Comparison of ENCODE assay signal across 9 mouse cellular contexts in genomic region chr14:13960482-13961325, GRCm38 (mm10). TPM values are rescaled to one million over a fixed set of nuclear protein-coding genes. Genes with fewer than 3 reads are reported as not detected.
DNase-seq lines count a peak whose midpoint lies in the region; ATAC-seq and TF ChIP-seq lines count a peak whose summit lies in the region.
"Had no signal": no experiment of that assay in that cellular context is flagged by ENCODE, and none has a peak within 500 bp of the region (broad histone marks: within the 10 kb centered on the region; RNA-seq: fewer than 3 reads in every experiment).

No protein-coding gene starts in this region.

- no peak for TF ChIP-seq CTCF in testis, adult 2 months (IDR thresholded peaks at IDR 0.05; ENCODE audit: control insufficient read depth, insufficient read depth, insufficient replicate concordance, low read depth, low read length)

- H3K36me3 ChIP-seq in heart, embryonic 14.5 days (ENCODE audit: control insufficient read depth, insufficient read depth, low read length), result peaks cover 5% of the 10 kb centered on the region; the same call in 1 of the 2 replicates
- H3K36me3 ChIP-seq in liver, embryonic 16.5 days (ENCODE audit: control insufficient read depth, insufficient read depth), result no peaks in the 10 kb centered on the region
- peaks cover 4% of the 10 kb centered on the region for H3K36me3 ChIP-seq in neural tube, embryonic 12.5 days
- no peaks in the 10 kb centered on the region for H3K36me3 ChIP-seq in testis, adult 2 months (ENCODE audit: control insufficient read depth, insufficient read depth, low read length)

- H3K9me3 ChIP-seq in heart, embryonic 14.5 days (ENCODE audit: control insufficient read depth, low read length), result no peaks in the 10 kb centered on the region
- H3K9me3 ChIP-seq in liver, embryonic 16.5 days (replicated peaks; ENCODE audit: control insufficient read depth, low read length), result no peaks in the 10 kb centered on the region
- no peaks in the 10 kb centered on the region for H3K9me3 ChIP-seq in neural tube, embryonic 12.5 days

- TF ChIP-seq POLR2A in testis, adult 2 months (IDR thresholded peaks at IDR 0.05; ENCODE audit: control insufficient read depth, low read depth, low read length), result no peak

- peak overlapping the region; percentile 92 to 96 for H3K4me3 ChIP-seq in heart, embryonic 14.5 days (ENCODE audit: control insufficient read depth in 1 of 2, insufficient read depth in 1 of 2, low read depth in 1 of 2, low read length in 2 of 2)
- H3K4me3 ChIP-seq in liver, embryonic 16.5 days (ENCODE audit: low read depth, low read length), result peak overlapping the region; percentile 79
- H3K4me3 ChIP-seq in neural tube, embryonic 12.5 days, result peak overlapping the region; percentile 94
- H3K4me3 ChIP-seq in testis, adult 2 months (ENCODE audit: control insufficient read depth, low read depth, low read length), result peak overlapping the region; percentile 94

- no peaks in the 10 kb centered on the region; the same call in 1 of the 2 replicates for H3K27me3 ChIP-seq in heart, embryonic 14.5 days (ENCODE audit: control insufficient read depth, insufficient read depth, low read length)
- no peaks in the 10 kb centered on the region for H3K27me3 ChIP-seq in liver, embryonic 16.5 days (ENCODE audit: control insufficient read depth, insufficient read depth, low read depth, low read length)
- H3K27me3 ChIP-seq in neural tube, embryonic 12.5 days (replicated peaks), result no peaks in the 10 kb centered on the region
- no peaks in the 10 kb centered on the region for H3K27me3 ChIP-seq in testis, adult 2 months (ENCODE audit: control insufficient read depth, insufficient read depth, low read length)

- H3K9ac ChIP-seq in heart, embryonic 14.5 days (ENCODE audit: low read length), result peak overlapping the region; percentile 99
- peak overlapping the region; percentile 87 for H3K9ac ChIP-seq in liver, embryonic 16.5 days (ENCODE audit: low read depth, low read length)
- peak overlapping the region; percentile 97 for H3K9ac ChIP-seq in neural tube, embryonic 12.5 days

- H3K4me2 ChIP-seq in heart, embryonic 14.5 days (ENCODE audit: low read length), result peak overlapping the region; percentile 83
- H3K4me2 ChIP-seq in liver, embryonic 16.5 days (ENCODE audit: low read depth, low read length), result peak overlapping the region; percentile 88
- H3K4me2 ChIP-seq in neural tube, embryonic 12.5 days (replicated peaks), result peak overlapping the region; percentile 72

- H3K4me1 ChIP-seq in heart, embryonic 14.5 days (ENCODE audit: control insufficient read depth in 2 of 2, insufficient read depth in 2 of 2, low read length in 2 of 2), result peaks cover 6 to 16% of the 10 kb centered on the region in 2 experiments
- peaks cover 22% of the 10 kb centered on the region for H3K4me1 ChIP-seq in liver, embryonic 16.5 days (ENCODE audit: control insufficient read depth, low read depth, low read length)
- peaks cover 15% of the 10 kb centered on the region; the same call in 1 of the 2 replicates for H3K4me1 ChIP-seq in neural tube, embryonic 12.5 days
- peaks cover 7% of the 10 kb centered on the region for H3K4me1 ChIP-seq in testis, adult 2 months (ENCODE audit: control insufficient read depth, insufficient read depth, low read length)

- peak overlapping the region; percentile 47 to 80 for H3K27ac ChIP-seq in heart, embryonic 14.5 days (replicated peaks in 1 of 2; ENCODE audit: control insufficient read depth in 1 of 2, insufficient read depth in 1 of 2, low read depth in 2 of 2, low read length in 2 of 2)
- peak overlapping the region; percentile 75 for H3K27ac ChIP-seq in liver, embryonic 16.5 days (ENCODE audit: low read length)
- H3K27ac ChIP-seq in neural tube, embryonic 12.5 days, result peak overlapping the region; percentile 89
- peak overlapping the region; percentile 94 for H3K27ac ChIP-seq in testis, adult 2 months (ENCODE audit: control insufficient read depth, insufficient read depth, low read depth, low read length)

- WGBS in heart, embryonic 14.5 days, result under 1% methylated on average over 69 of the region's 75 CpGs
- WGBS in liver, embryonic 16.5 days (ENCODE audit: insufficient replicate concordance), result under 1% methylated on average over 69 of the region's 75 CpGs
- under 1% methylated on average over 65 of the region's 75 CpGs for WGBS in neural tube, embryonic 12.5 days

- peak; percentile 62 for ATAC-seq in erythroid progenitor cell, adult 5-6 weeks (replicated peaks; ENCODE audit: low FRiP score, poor library complexity, severe bottlenecking)
- ATAC-seq in heart, embryonic 14.5 days (ENCODE audit: insufficient number of reproducible peaks, insufficient read depth, low FRiP score, low read depth), result peak; percentile 82
- peak; percentile 79 for ATAC-seq in liver, embryonic 16.5 days (ENCODE audit: low read depth)
- peak; percentile 90 for ATAC-seq in neural tube, embryonic 12.5 days (ENCODE audit: low FRiP score, low read depth)

- peak; percentile 40 to 43 for DNase-seq in CD8-positive naive resting alpha-beta T cell, adult 2 months (ENCODE audit: low read depth in 2 of 2, low spot score in 2 of 2)
- DNase-seq in brain, adult 2 months (ENCODE audit: low read depth, low spot score), result peak; percentile 81
- peak; percentile 82 for DNase-seq in kidney, postnatal 10 days

RNA-seq across cellular contexts. Expression of gene Atxn7, which starts 0.5 kb away (rescaled TPM):
- 6.5 and 18.4 TPM in 2 replicates for total RNA-seq in erythroid progenitor cell, adult 5-6 weeks (2015; ENCODE audit: low replicate concordance)
- total RNA-seq in erythroid progenitor cell, adult 5-6 weeks (2017; ENCODE audit: low replicate concordance), result 14.2 and 37.3 TPM in 2 replicates
- 5.5 and 5.6 TPM in 2 replicates for polyA plus RNA-seq in heart, embryonic 14.5 days (2014; fragmentation: Nextera tagmentation; extraction: Ambion mirVana)
- 1.2 and 1.5 TPM in 2 replicates for polyA plus RNA-seq in liver, embryonic 16.5 days (2015; fragmentation: Nextera tagmentation; extraction: Ambion mirVana)
- polyA plus RNA-seq in neural tube, embryonic 12.5 days (2016; fragmentation: Nextera tagmentation; extraction: Ambion mirVana), result 3.8 and 3.9 TPM in 2 replicates
- polyA plus RNA-seq in testis, adult 2 months (2012; rRNA removed), result 18.8 and 19.5 TPM in 2 replicates

RNA-seq across cellular contexts. Expression of gene Thoc7, which starts 0.9 kb away (rescaled TPM):
- total RNA-seq in erythroid progenitor cell, adult 5-6 weeks (2015; ENCODE audit: low replicate concordance), result 139 and 171 TPM in 2 replicates
- 116 and 149 TPM in 2 replicates for total RNA-seq in erythroid progenitor cell, adult 5-6 weeks (2017; ENCODE audit: low replicate concordance)
- 186 and 190 TPM in 2 replicates for polyA plus RNA-seq in heart, embryonic 14.5 days (2014; fragmentation: Nextera tagmentation; extraction: Ambion mirVana)
- polyA plus RNA-seq in liver, embryonic 16.5 days (2015; fragmentation: Nextera tagmentation; extraction: Ambion mirVana), result 60.2 and 68.5 TPM in 2 replicates
- polyA plus RNA-seq in neural tube, embryonic 12.5 days (2016; fragmentation: Nextera tagmentation; extraction: Ambion mirVana), result 190 TPM in 2 replicates
- polyA plus RNA-seq in testis, adult 2 months (2012; rRNA removed), result 58.1 and 75.5 TPM in 2 replicates

RNA-seq across cellular contexts. Expression of gene Gm281, which starts 46.4 kb away (rescaled TPM):
- not detected in 2 replicates for total RNA-seq in erythroid progenitor cell, adult 5-6 weeks (2015; ENCODE audit: low replicate concordance)
- not detected in 2 replicates for total RNA-seq in erythroid progenitor cell, adult 5-6 weeks (2017; ENCODE audit: low replicate concordance)
- polyA plus RNA-seq in heart, embryonic 14.5 days (2014; fragmentation: Nextera tagmentation; extraction: Ambion mirVana), result not detected in 2 replicates
- not detected in 2 replicates for polyA plus RNA-seq in liver, embryonic 16.5 days (2015; fragmentation: Nextera tagmentation; extraction: Ambion mirVana)
- polyA plus RNA-seq in neural tube, embryonic 12.5 days (2016; fragmentation: Nextera tagmentation; extraction: Ambion mirVana), result 0.06 TPM in 1 of 2 replicates, not detected in the other
- polyA plus RNA-seq in testis, adult 2 months (2012; rRNA removed), result 0.02 TPM in 1 of 2 replicates, not detected in the other
- polyA plus RNA-seq: frontal cortex, adult 2 months had no signal

Comparison
In these comparisons a context has a peak if more than half of its experiments do, and no peak if none do; other contexts are left out.
1. Peak in every context shown above with its lines: DNase-seq, ATAC-seq, H3K4me3 ChIP-seq and H3K27ac ChIP-seq.